Mouse (Mus musculus): ENCODE measurements at regions not wholly inside any gene's neighbourhood (a gene's known extent, or its start where the extent isn't known, plus 50 kb on each side); places are given as distances from the start of the nearest gene placed in this dataset.

DNA sequence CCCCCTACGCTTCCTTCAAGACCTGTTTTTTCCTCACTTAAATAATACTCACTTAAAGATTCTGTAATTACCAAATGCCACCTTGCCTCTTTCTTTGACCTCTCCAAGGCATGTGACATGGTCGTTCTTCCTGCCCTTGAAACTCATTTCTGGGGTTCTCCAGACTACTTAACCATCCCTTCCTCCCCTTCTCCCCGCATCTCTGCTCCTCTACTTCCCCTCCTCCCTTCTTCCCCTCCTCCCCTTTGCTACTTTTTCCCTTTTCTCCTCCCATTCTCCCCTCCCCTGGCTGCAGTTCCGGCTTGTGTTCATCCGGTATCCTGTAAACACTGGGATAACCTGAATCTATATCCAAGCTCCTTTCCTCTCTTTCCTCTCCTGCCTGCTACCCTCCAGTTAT, 250.2 kb upstream of the Paip1 start:
- TF ChIP-seq EP300 (IDR thresholded peaks at IDR 0.05; ENCODE audit: low read depth) (no peak), CTCF (IDR thresholded peaks at IDR 0.05; ENCODE audit: low read depth) (no peak)
- Histone ChIP-seq H3K36me3 (replicated peaks; ENCODE audit: control insufficient read depth, insufficient read depth, low read depth) (no peaks in the 10 kb centered on the region), H3K9ac (replicated peaks) (no peak overlapping the region), H3K4me3 (ENCODE audit: insufficient read depth in 1 of 2, low read depth in 2 of 2, low read length in 2 of 2) (no peak overlapping the region), H3K9me3 (ENCODE audit: control insufficient read depth, low read length) (no peaks in the 10 kb centered on the region), H3K4me2 (ENCODE audit: low read depth) (no peak overlapping the region), H3K4me1 (replicated peaks; ENCODE audit: control insufficient read depth in 2 of 2, insufficient read depth in 2 of 2, low read length in 1 of 2) (no peaks in the 10 kb centered on the region), H3K27ac (no peak overlapping the region), H3K27me3 (ENCODE audit: control insufficient read depth, insufficient read depth, low read length) (no peaks in the 10 kb centered on the region)
- DNase-seq (ENCODE audit: low read depth in 3 of 3, low spot score in 3 of 3) (no peak), ATAC-seq (ENCODE audit: insufficient read depth) (no peak)
- WGBS (ENCODE audit: insufficient replicate concordance) = 51% methylated on average over 5 of the region's 5 CpGs

DNA sequence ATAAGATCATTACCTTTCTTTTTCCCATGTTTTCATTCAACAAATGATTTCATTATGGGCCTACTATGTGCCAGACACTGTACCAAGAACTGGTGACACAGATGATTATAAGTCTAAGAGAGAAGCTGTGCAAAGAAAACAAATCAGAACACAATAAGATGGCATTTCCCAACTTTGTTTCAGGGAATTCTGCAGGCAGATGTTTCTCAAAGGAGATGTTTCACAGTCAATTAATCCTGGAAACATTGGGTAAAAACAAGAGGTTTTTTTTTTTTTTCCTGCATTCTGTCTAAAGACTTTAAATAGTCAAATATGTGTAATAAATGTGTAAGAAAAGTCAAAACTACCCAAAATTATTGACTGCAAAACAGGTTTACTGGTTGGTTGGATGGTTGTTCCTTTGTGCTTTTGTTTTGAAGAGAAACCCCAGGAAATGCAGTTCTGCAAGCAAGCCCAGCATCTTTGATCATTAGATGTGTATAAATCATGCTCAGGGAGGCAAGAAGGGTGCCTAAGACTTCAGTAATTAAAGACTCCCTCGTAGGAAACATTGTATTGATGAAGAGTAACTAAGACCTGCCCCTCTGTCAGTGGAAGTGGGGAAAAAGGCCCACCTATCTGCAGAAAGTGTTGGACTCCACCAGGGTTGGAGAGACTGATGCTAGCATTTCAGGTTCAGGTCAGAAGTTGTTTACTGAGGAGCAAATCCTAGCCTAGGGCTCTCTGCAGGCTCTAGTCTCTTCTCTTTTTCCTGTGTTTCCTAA, 249.1 kb upstream of the Paip1 start:
- H3K4me2 ChIP-seq (ENCODE audit: low read depth) = no peak overlapping the region
- WGBS (ENCODE audit: insufficient replicate concordance) = 26% methylated on average over 1 of the region's 1 CpGs
- no peak overlapping the region for H3K9ac ChIP-seq (replicated peaks)
- H3K36me3 ChIP-seq (replicated peaks; ENCODE audit: control insufficient read depth, insufficient read depth, low read depth) = no peaks in the 10 kb centered on the region
- no peak for DNase-seq (ENCODE audit: low read depth in 3 of 3, low spot score in 3 of 3)
- no peaks in the 10 kb centered on the region for H3K4me1 ChIP-seq (replicated peaks; ENCODE audit: control insufficient read depth in 2 of 2, insufficient read depth in 2 of 2, low read length in 1 of 2)
- ATAC-seq (ENCODE audit: insufficient read depth) = no peak
- no peak overlapping the region for H3K27ac ChIP-seq
- TF ChIP-seq EP300 (IDR thresholded peaks at IDR 0.05; ENCODE audit: low read depth) (no peak), CTCF (IDR thresholded peaks at IDR 0.05; ENCODE audit: low read depth) (no peak)
- no peak overlapping the region for H3K4me3 ChIP-seq (ENCODE audit: insufficient read depth in 1 of 2, low read depth in 2 of 2, low read length in 2 of 2)
- no peaks in the 10 kb centered on the region for H3K9me3 ChIP-seq (ENCODE audit: control insufficient read depth, low read length)
- no peaks in the 10 kb centered on the region for H3K27me3 ChIP-seq (ENCODE audit: control insufficient read depth, insufficient read depth, low read length)

DNA sequence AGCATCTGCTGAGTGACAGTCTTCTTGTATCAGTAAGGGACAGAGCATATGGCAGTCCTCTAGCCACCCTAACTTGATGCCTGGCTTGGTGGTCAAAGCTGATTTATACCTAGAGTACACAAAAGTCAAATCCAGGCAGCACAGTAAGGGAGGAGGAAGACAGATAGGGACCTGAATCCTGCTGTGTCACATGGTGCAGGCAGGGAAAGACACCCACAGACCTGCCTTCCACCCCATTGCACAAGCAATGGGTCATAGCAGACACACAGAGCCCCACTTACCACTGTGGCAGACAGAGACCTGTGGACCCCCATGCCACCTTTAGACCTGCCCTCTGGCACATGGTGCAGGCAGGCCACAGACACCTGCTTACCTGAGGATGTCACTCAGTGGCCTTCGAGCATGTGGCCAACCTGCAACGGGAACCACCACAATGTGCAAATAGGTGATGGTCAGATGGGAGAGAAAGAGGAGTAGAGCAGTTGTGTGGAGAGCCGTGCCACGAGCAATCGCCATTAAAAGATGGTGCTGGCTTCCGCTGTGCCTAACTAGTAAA, 244.0 kb upstream of the Paip1 start:
- ATAC-seq (ENCODE audit: insufficient read depth) (peak; percentile 52; the same call in 1 of the 2 replicates), DNase-seq (ENCODE audit: low read depth in 3 of 3, low spot score in 3 of 3) (no peak)
- TF ChIP-seq EP300 (IDR thresholded peaks at IDR 0.05; ENCODE audit: low read depth) = no peak
- TF ChIP-seq CTCF (IDR thresholded peaks at IDR 0.05; ENCODE audit: low read depth) = no peak
- Histone ChIP-seq H3K4me2 (ENCODE audit: low read depth) (no peak overlapping the region), H3K27ac (no peak overlapping the region), H3K4me1 (replicated peaks; ENCODE audit: control insufficient read depth in 2 of 2, insufficient read depth in 2 of 2, low read length in 1 of 2) (no peaks in the 10 kb centered on the region), H3K4me3 (ENCODE audit: insufficient read depth in 1 of 2, low read depth in 2 of 2, low read length in 2 of 2) (no peak overlapping the region), H3K27me3 (ENCODE audit: control insufficient read depth, insufficient read depth, low read length) (no peaks in the 10 kb centered on the region), H3K36me3 (replicated peaks; ENCODE audit: control insufficient read depth, insufficient read depth, low read depth) (no peaks in the 10 kb centered on the region), H3K9me3 (ENCODE audit: control insufficient read depth, low read length) (no peaks in the 10 kb centered on the region), H3K9ac (replicated peaks) (no peak overlapping the region)
- WGBS (ENCODE audit: insufficient replicate concordance) = 84% methylated on average over 6 of the region's 6 CpGs

DNA sequence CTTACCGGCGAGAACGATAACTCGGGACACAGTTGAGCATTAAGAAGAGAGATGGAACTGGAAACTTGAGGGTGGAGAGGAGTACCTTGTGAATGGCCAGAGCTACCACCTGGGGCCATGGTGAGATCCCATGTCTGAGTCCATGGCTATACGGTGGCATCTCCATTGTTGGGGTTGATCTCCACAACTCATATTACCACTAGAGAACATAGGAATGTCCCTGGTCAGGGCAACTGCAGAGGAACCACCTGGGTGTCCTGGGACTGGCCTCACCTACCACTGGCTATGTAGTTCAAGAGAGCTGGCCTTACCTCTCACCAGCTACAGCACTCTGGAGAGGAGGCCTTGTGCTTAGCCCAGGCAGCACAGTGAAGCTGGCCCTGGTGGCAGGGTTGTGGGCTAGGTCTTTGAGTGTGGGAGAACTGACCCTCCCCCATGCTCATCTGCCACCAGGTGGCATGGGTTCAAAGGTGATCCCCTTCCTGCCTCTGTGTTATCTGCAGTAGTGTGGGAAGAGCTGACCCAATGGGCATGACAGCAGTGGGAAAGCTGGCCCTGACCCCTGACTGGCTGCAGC, 242.7 kb upstream of the Paip1 start:
- 90% methylated on average over 5 of the region's 5 CpGs for WGBS (ENCODE audit: insufficient replicate concordance)
- TF ChIP-seq EP300 (IDR thresholded peaks at IDR 0.05; ENCODE audit: low read depth) (no peak), CTCF (IDR thresholded peaks at IDR 0.05; ENCODE audit: low read depth) (no peak)
- Histone ChIP-seq H3K27me3 (ENCODE audit: control insufficient read depth, insufficient read depth, low read length) (no peaks in the 10 kb centered on the region), H3K4me1 (replicated peaks; ENCODE audit: control insufficient read depth in 2 of 2, insufficient read depth in 2 of 2, low read length in 1 of 2) (no peaks in the 10 kb centered on the region), H3K36me3 (replicated peaks; ENCODE audit: control insufficient read depth, insufficient read depth, low read depth) (no peaks in the 10 kb centered on the region), H3K4me3 (ENCODE audit: insufficient read depth in 1 of 2, low read depth in 2 of 2, low read length in 2 of 2) (no peak overlapping the region), H3K9me3 (ENCODE audit: control insufficient read depth, low read length) (no peaks in the 10 kb centered on the region), H3K27ac (no peak overlapping the region), H3K9ac (replicated peaks) (no peak overlapping the region), H3K4me2 (ENCODE audit: low read depth) (no peak overlapping the region)
- DNase-seq (ENCODE audit: low read depth in 3 of 3, low spot score in 3 of 3) (no peak), ATAC-seq (ENCODE audit: insufficient read depth) (peak; percentile 36)

DNA sequence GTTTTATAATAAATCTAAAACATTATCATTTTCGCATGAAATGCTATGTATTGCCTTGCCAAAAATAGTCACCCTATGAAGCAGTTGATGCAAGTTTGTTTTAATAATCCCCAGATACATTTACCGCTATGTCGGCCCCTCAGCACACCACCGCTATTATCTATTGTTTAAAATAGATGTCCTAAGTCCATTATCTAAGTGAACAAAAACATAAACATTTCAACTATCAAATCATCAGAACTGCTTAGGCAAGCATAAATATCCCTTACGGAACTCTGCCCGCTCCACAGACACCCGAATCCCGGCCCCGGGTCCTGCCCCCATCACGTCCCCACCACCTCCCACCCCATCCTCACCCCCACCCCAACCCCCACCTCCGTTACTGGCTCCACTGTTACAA, 196.8 kb upstream of the Paip1 start:
- TF ChIP-seq EP300 (IDR thresholded peaks at IDR 0.05; ENCODE audit: low read depth) (no peak), CTCF (IDR thresholded peaks at IDR 0.05; ENCODE audit: low read depth) (no peak)
- Histone ChIP-seq H3K4me1 (replicated peaks; ENCODE audit: control insufficient read depth in 2 of 2, insufficient read depth in 2 of 2, low read length in 1 of 2) (peaks cover 30 to 31% of the 10 kb centered on the region in 2 experiments), H3K4me2 (ENCODE audit: low read depth) (peak overlapping the region; percentile 69), H3K4me3 (ENCODE audit: insufficient read depth in 1 of 2, low read depth in 2 of 2, low read length in 2 of 2) (no peak overlapping the region), H3K36me3 (replicated peaks; ENCODE audit: control insufficient read depth, insufficient read depth, low read depth) (no peaks in the 10 kb centered on the region), H3K27me3 (ENCODE audit: control insufficient read depth, insufficient read depth, low read length) (no peaks in the 10 kb centered on the region), H3K9ac (replicated peaks) (no peak overlapping the region; the same call in 1 of the 2 replicates), H3K27ac (peak overlapping the region; percentile 95), H3K9me3 (ENCODE audit: control insufficient read depth, low read length) (no peaks in the 10 kb centered on the region)
- DNase-seq (ENCODE audit: low read depth in 3 of 3, low spot score in 3 of 3) = no peak
- no peak for ATAC-seq (ENCODE audit: insufficient read depth)
- 77% methylated on average over 11 of the region's 11 CpGs for WGBS (ENCODE audit: insufficient replicate concordance)
